Mouse (Mus musculus) embryonic fibroblast, embryonic 13.5 days (primary cell): ENCODE data around the gene Cyp1a2.

Source experiments
- CTCF ChIP-seq: IDR thresholded peaks from 2 replicates; pipeline ENCODE4 v1.5.1; 2011; ENCODE audit warnings: mild to moderate bottlenecking, control low read depth, low read length, moderate library complexity, borderline replicate concordance; ENCODE audit not compliant: insufficient read depth
- POLR2A ChIP-seq: IDR thresholded peaks from 2 replicates; pipeline ENCODE4 v1.6.1; 2011; ENCODE audit warnings: low read depth, mild to moderate bottlenecking, control low read depth, low read length, moderate library complexity

DNA sequence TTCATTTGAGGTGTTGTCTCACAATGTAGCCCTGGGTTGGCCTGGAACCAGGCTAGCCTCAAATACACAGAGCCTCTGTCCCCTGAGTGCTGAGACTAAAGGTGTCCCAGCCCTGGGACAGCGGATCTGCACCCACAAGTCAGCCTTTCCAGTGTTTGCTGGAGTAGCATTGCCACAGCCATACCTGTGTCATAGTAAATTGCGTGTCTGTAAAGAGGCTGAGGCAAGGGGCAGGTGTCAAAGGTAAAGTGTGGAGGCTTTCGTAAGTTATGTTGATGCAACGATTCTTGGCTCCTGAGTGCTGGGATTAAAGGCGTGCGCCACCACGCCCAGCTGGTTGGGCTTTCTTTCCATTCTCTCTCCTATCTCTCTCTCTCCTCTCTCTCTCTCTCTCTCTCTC lies 18.9 kb downstream of the Cyp1a2 start:
- TF ChIP-seq CTCF (no peak), POLR2A (no peak)
